Mouse (Mus musculus): ENCODE measurements around the gene Fam76b.

DNA sequence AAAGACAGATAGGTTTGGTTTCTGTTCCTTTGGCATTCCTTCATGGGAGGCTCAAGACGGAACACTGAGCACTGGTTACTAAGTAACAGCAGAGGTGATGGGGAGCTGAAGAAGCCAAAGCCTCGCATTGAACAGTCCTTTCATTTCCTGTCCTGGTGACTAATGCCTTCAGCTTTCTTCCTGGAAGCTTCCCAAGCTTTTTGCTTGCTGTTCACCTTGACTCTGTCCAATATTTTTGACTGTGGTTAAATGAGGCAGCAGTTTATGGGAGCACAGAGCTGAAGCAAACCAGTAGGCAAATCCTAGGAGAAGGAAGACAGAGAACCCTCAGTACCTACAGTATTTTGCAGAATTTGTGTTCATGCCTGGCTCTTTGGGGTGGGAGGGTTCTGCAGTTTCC lies 47.8 kb downstream of the Fam76b start:
- no peak for TF ChIP-seq POLR2A (IDR thresholded peaks at IDR 0.05; ENCODE audit: insufficient read length, low read depth)
- TF ChIP-seq POLR2AphosphoS2 (IDR thresholded peaks at IDR 0.05; ENCODE audit: insufficient read length, low read depth) = no peak
- TF ChIP-seq MAX (IDR thresholded peaks at IDR 0.05; ENCODE audit: low read depth) = no peak
- no peak for TF ChIP-seq CEBPB (IDR thresholded peaks at IDR 0.05; ENCODE audit: insufficient read depth, poor library complexity, severe bottlenecking)
- no peak for TF ChIP-seq TCF12 (IDR thresholded peaks at IDR 0.05; ENCODE audit: insufficient read depth, poor library complexity, severe bottlenecking)
- TF ChIP-seq MYOD1 (IDR thresholded peaks at IDR 0.05; ENCODE audit: control insufficient read depth in 1 of 3, insufficient read length in 2 of 3, low read depth in 2 of 3) = no peak
- no peak for TF ChIP-seq USF1 (IDR thresholded peaks at IDR 0.05; ENCODE audit: low read depth)
- no peak for TF ChIP-seq MYOG (IDR thresholded peaks at IDR 0.05; ENCODE audit: control insufficient read depth in 1 of 3, insufficient read depth in 1 of 3, insufficient read length in 2 of 3, low read depth in 2 of 3)
